Mouse (Mus musculus): Measurements from ENCODE around the gene Elovl7. TPM values are rescaled to one million over a fixed set of nuclear protein-coding genes. Genes with fewer than 3 reads are reported as not detected.

Elovl7 gene
- 1.6 and 2.0 TPM in 2 replicates for polyA plus RNA-seq (2012; rRNA removed)

GRCm38 (mm10) chr13:108214081-108214484, at the start of gene Elovl7:
TSS of gene Elovl7 (plus strand) at chr13:108214404.

GRCm38 (mm10) chr13:108315702-108316486, 101.7 kb downstream of the Elovl7 start, which contains the start of gene Depdc1b:
TSS of gene Depdc1b (plus strand) at chr13:108316332.

Other genes starting within 250 kb of the Elovl7 start
- 33.2 and 40.7 TPM in 2 replicates for gene Smim15, start 170.0 kb upstream of the Elovl7 start, polyA plus RNA-seq (2012; rRNA removed)
- gene Ndufaf2, start 55.8 kb upstream of the Elovl7 start, polyA plus RNA-seq (2012; rRNA removed) = 52.3 and 61.8 TPM in 2 replicates
- 27.2 and 27.7 TPM in 2 replicates for gene Ercc8, start 55.7 kb upstream of the Elovl7 start, polyA plus RNA-seq (2012; rRNA removed)
- 2.0 and 2.1 TPM in 2 replicates for gene Depdc1b, start 101.9 kb downstream of the Elovl7 start, polyA plus RNA-seq (2012; rRNA removed)
- 26.9 and 27.0 TPM in 2 replicates for gene Pde4d, start 235.5 kb downstream of the Elovl7 start, polyA plus RNA-seq (2012; rRNA removed)